Mouse (Mus musculus) mouse embryonic stem cell (cell line): ENCODE measurements around the gene Galnt12.
"Not testable (repeated sequence)": the region's sequence is repeated elsewhere in the genome, so short reads cannot be mapped to it uniquely, and the experiment has no call there.

Source experiments
- in situ Hi-C, 2 experiments: fragments of 300-500 bp; cut with MboI; formaldehyde crosslinking; loops; 1 replicate in 1 of 2; 3 replicates in 1 of 2; pipeline ENCODE4 v1.14.3; 2019 to 2020; ENCODE audit warnings: low sequenced_read_pairs in 2 of 2, low pct_unique_long_range_greater_than_20kb in 1 of 2, mixed read lengths in 1 of 2; ENCODE audit not compliant: unreplicated experiment in 1 of 2

Galnt12 gene

GRCm38 (mm10) chr4:47091493-47092386, at the start of gene Galnt12:
Gene Galnt12 (plus strand): TSS chr4:47091909.
- in situ Hi-C loops: no loop called here

GRCm38 (mm10) chr4:47043866-47044265, 47.8 kb upstream of the Galnt12 start:
- in situ Hi-C loops: loop anchor here in 1 of 2 experiments (10.0 kb wide), 1 partner anchor 259 kb away; no protein-coding TSS in a partner anchor

- in situ Hi-C loops: loop anchor here in 1 of 2 experiments (10.0 kb wide), 1 partner anchor 262 kb away; no protein-coding TSS in a partner anchor
These were observed 44.7 kb upstream of the Galnt12 start for GRCm38 (mm10) chr4:47046974-47047373.

GRCm38 (mm10) chr4:47047765-47048164, 43.9 kb upstream of the Galnt12 start:
- in situ Hi-C loops: loop anchor here in 1 of 2 experiments (10.0 kb wide), 1 partner anchor 263 kb away; no protein-coding TSS in a partner anchor

- in situ Hi-C loops: loop anchor here in 1 of 2 experiments (10.0 kb wide), 1 partner anchor 264 kb away; no protein-coding TSS in a partner anchor
These were observed 42.5 kb upstream of the Galnt12 start for GRCm38 (mm10) chr4:47049216-47049615.

- in situ Hi-C loops: no loop called here
These were observed 41.5 kb upstream of the Galnt12 start for GRCm38 (mm10) chr4:47050167-47050566.

- in situ Hi-C loops: no loop called here
These were observed 40.9 kb upstream of the Galnt12 start for GRCm38 (mm10) chr4:47050642-47051381.

- in situ Hi-C loops: no loop called here
These were observed 39.8 kb upstream of the Galnt12 start for GRCm38 (mm10) chr4:47051905-47052304.

GRCm38 (mm10) chr4:47055170-47055569, 36.5 kb upstream of the Galnt12 start:
- in situ Hi-C loops: not testable (repeated sequence)

- in situ Hi-C loops: no loop called here
These were observed 36.1 kb upstream of the Galnt12 start for GRCm38 (mm10) chr4:47055570-47056080.

- in situ Hi-C loops: no loop called here
These were observed 34.8 kb upstream of the Galnt12 start, which contains the start of gene Anks6 for GRCm38 (mm10) chr4:47056791-47057509. Gene Anks6 (minus strand): TSS chr4:47057427.

- in situ Hi-C loops: no loop called here
These were observed 34.0 kb upstream of the Galnt12 start for GRCm38 (mm10) chr4:47057510-47058325.

- in situ Hi-C loops: no loop called here
These were observed 30.8 kb upstream of the Galnt12 start for GRCm38 (mm10) chr4:47060900-47061299.

- in situ Hi-C loops: no loop called here
These were observed 16.7 kb upstream of the Galnt12 start for GRCm38 (mm10) chr4:47075054-47075453.

GRCm38 (mm10) chr4:47079997-47080646, 11.6 kb upstream of the Galnt12 start:
- in situ Hi-C loops: no loop called here

- in situ Hi-C loops: no loop called here
These were observed 11.1 kb upstream of the Galnt12 start for GRCm38 (mm10) chr4:47080647-47081010.

GRCm38 (mm10) chr4:47083824-47084223, 7.9 kb upstream of the Galnt12 start:
- in situ Hi-C loops: no loop called here
